Mouse (Mus musculus) stomach, embryonic 14.5 days (tissue): ENCODE data around the gene Zc3h4. TPM values are rescaled to one million over a fixed set of nuclear protein-coding genes. Genes with fewer than 3 reads are reported as not detected.

Experiments
- ATAC-seq: fragments of 200-750 bp; cut with Nextera tagmentation; 2 replicates; pipeline ENCODE4 v1.8.0; 2017; ENCODE audit warnings: low read depth, moderate TSS enrichment; ENCODE audit not compliant: insufficient number of reproducible peaks, insufficient read depth, low FRiP score
- H3K27ac ChIP-seq: fragments of 300-500 bp; sonication (generic); 2 replicates; pipeline ENCODE4 v1.5.1; 2014; ENCODE audit warnings: mild to moderate bottlenecking, low read length, moderate library complexity, mixed read lengths
- H3K27me3 ChIP-seq: fragments of 300-500 bp; sonication (generic); 2 replicates; pipeline ENCODE4 v1.6.1; 2014; ENCODE audit warnings: low read length, control low read depth, mixed read lengths; ENCODE audit not compliant: control insufficient read depth, insufficient read depth
- H3K36me3 ChIP-seq: fragments of 300-500 bp; sonication (generic); 2 replicates; pipeline ENCODE4 v1.6.1; 2014; ENCODE audit warnings: mild to moderate bottlenecking, control low read depth, low read length, moderate library complexity, mixed read lengths; ENCODE audit not compliant: control insufficient read depth, insufficient read depth
- H3K4me1 ChIP-seq: fragments of 300-500 bp; sonication (generic); 2 replicates; pipeline ENCODE4 v1.6.1; 2014; ENCODE audit warnings: low read length, control low read depth, mixed read lengths; ENCODE audit not compliant: control insufficient read depth, insufficient read depth
- H3K4me2 ChIP-seq: fragments of 300-500 bp; sonication (generic); replicated peaks from 2 replicates; pipeline ENCODE4 v1.6.1; 2014; ENCODE audit warnings: low read depth, low read length, control low read depth
- H3K4me3 ChIP-seq: fragments of 300-500 bp; sonication (generic); 2 replicates; pipeline ENCODE4 v1.5.1; 2014; ENCODE audit warnings: low read depth, low read length, control low read depth
- H3K9ac ChIP-seq: fragments of 300-500 bp; sonication (generic); replicated peaks from 2 replicates; pipeline ENCODE4 v1.6.1; 2014; ENCODE audit warnings: low read depth, mild to moderate bottlenecking, control low read depth, low read length, moderate library complexity, mixed read lengths
- H3K9me3 ChIP-seq: fragments of 300-500 bp; sonication (generic); 2 replicates; pipeline ENCODE4 v1.6.1; 2016; ENCODE audit warnings: low read depth, low read length, control low read depth; ENCODE audit not compliant: control insufficient read depth
- WGBS: fragments of 180-500 bp; shearing (Covaris S2); extraction: QIAGEN DNeasy Blood & Tissue Kit; methylation state at CpG from one replicate; pipeline ENCODE4 v1.1.7; 2014; 5-methylcytosine and 5-hydroxymethylcytosine counted together
- polyA plus RNA-seq: library from polyadenylated mRNA; unstranded; fragments of >200 nt; fragmentation: Nextera tagmentation; extraction: Ambion mirVana; gene quantifications from 2 replicates; pipeline ENCODE4 v1.2.1, GENCODE M21; 2014

The Zc3h4 gene
- polyA plus RNA-seq, 1 experiment from 2014 or later, result 20.6 TPM

DNA sequence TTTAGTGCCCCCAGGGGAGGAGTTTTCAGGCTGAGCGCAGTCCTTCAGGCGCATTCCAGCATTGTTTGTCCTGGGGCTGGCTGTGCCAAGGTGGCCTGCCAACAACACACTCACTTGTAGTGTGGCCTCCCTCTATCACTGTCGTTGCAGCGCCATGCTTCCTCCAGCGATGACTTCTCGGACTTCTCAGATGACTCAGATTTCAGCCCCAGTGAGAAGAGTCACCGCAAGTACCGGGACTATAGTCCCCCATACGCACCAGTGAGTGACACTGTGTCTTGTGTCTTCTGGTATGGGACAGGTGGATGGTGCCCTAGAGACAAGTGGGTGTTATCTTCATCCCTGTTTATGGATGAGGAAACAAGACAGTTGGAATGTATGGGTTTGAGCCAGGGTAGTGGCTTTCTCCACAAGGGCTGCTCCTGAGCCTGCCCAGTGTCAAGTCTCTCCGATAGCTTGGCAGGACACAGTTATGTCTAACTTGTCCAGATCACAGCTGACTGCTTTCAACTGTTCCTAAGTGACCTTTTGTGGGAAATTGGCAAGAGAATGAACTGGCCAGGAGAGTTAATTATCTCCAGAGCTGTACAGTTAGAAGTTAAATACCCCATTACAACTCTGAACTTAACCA lies 16.5 kb downstream of the Zc3h4 start:
- H3K9me3 ChIP-seq, result no peaks in the 10 kb centered on the region
- no peak overlapping the region for H3K4me3 ChIP-seq
- no peak overlapping the region for H3K27ac ChIP-seq
- no peak for ATAC-seq
- 88% methylated on average over 10 of the region's 10 CpGs for WGBS
- peaks cover 8% of the 10 kb centered on the region for H3K4me1 ChIP-seq
- no peak overlapping the region for H3K4me2 ChIP-seq
- H3K36me3 ChIP-seq, result peaks cover 59% of the 10 kb centered on the region
- no peaks in the 10 kb centered on the region for H3K27me3 ChIP-seq
- no peak overlapping the region for H3K9ac ChIP-seq

- Histone ChIP-seq H3K4me1 (peaks cover 4% of the 10 kb centered on the region; the same call in 1 of the 2 replicates), H3K36me3 (peaks cover 70% of the 10 kb centered on the region), H3K9ac (no peak overlapping the region), H3K4me2 (no peak overlapping the region), H3K4me3 (no peak overlapping the region), H3K9me3 (no peaks in the 10 kb centered on the region), H3K27ac (no peak overlapping the region), H3K27me3 (no peaks in the 10 kb centered on the region)
- no peak for ATAC-seq
- WGBS, result 83% methylated on average over 5 of the region's 5 CpGs
Observed at GRCm38 (mm10) chr7:16418713-16419112, 18.0 kb downstream of the Zc3h4 start.

DNA sequence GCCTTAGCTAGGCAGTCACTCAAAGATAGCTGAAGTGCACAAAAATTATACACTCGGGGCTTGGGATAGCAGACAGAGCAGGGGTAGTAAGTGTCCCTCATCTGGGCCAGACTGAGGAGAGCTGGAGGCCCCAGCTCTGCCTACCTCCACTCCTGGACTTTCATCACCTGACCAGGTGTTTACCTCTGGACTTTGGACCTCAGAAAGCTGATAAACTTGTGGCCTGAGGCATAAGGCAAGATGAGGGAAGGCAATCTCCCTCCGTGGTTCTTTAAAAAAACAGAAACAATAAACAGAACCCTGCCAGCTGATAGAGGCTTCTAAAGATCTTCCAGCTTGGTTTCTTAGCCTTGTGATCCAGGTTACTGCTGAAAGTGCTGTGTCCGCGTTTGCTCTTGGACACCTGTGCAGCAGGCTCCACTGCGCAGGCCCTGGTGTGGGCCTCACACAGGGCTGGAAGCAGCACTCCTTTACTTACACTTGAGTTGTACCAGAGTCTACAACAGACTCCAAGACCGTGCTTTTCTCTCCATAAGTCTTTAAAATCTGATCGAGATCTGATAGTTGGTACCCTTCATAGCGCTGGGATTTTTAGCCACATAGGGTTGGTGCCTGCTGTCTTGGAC lies 19.9 kb downstream of the Zc3h4 start:
- H3K27me3 ChIP-seq, result no peaks in the 10 kb centered on the region

DNA sequence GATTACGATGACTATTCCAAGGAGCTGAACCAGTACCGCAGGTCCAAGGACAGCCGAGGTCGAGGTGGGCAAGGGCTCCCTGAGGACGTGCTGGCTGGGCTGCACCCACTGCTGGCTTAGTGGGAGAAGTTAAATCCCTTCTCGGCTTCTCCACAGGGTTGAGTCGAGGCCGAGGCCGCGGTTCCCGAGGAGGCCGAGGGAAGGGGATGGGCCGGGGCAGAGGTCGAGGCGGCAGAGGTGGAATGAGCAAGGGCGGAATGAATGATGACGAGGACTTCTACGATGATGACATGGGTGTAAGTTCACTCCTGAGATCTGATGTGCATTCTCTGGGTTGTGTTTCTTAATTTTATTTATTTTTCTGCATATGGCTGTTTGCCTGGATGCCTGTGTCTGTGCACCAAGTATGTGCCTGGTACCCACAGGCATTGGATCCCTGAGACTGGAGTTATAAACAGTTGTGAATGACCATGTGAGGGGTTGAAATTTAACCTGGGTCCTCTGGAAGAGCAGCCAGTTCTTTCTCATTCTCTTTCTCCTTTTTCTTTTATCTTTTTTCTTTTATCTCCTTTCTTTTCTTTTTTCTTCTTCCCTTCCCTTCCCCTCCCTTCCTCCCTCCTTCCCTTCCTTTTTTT lies 21.6 kb downstream of the Zc3h4 start:
- H3K27ac ChIP-seq, result no peak overlapping the region
- 82% methylated on average over 18 of the region's 18 CpGs for WGBS
- no peaks in the 10 kb centered on the region for H3K4me1 ChIP-seq
- H3K27me3 ChIP-seq, result no peaks in the 10 kb centered on the region
- no peak overlapping the region for H3K4me3 ChIP-seq
- no peak overlapping the region for H3K9ac ChIP-seq
- H3K4me2 ChIP-seq, result no peak overlapping the region
- H3K36me3 ChIP-seq, result peaks cover 95% of the 10 kb centered on the region
- H3K9me3 ChIP-seq, result no peaks in the 10 kb centered on the region
- no peak for ATAC-seq

More for the DNA sequence above, 19.9 kb downstream of the Zc3h4 start:
- ATAC-seq, result peak; percentile 79
- Histone ChIP-seq H3K36me3 (peaks cover 89% of the 10 kb centered on the region), H3K27ac (peak overlapping the region; percentile 44; the same call in 1 of the 2 replicates), H3K9ac (no peak overlapping the region), H3K4me3 (no peak overlapping the region), H3K4me1 (no peaks in the 10 kb centered on the region), H3K4me2 (no peak overlapping the region), H3K9me3 (no peaks in the 10 kb centered on the region)
- 83% methylated on average over 8 of the region's 8 CpGs for WGBS

DNA sequence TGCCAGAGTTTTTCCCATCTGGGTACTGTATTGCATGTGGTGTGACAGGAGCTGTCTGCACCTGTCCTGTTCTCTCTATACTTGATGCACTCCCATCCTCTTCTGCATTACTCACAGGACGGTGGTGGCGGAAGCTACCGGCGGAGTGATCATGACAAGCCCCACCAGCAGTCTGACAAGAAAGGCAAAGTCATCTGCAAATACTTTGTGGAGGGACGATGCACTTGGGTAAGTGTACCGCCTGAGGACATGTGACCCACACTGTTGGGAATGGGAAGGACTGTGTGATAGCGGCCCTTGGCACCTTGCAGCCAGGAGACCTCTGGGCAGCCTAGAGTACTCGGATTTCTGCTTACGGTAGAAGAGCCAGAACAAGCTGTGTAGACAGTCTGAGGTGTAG lies 23.0 kb downstream of the Zc3h4 start:
- Histone ChIP-seq H3K9me3 (no peaks in the 10 kb centered on the region), H3K27me3 (no peaks in the 10 kb centered on the region), H3K36me3 (peaks cover 92% of the 10 kb centered on the region), H3K9ac (no peak overlapping the region), H3K4me2 (no peak overlapping the region), H3K4me1 (no peaks in the 10 kb centered on the region), H3K27ac (no peak overlapping the region), H3K4me3 (no peak overlapping the region)
- no peak for ATAC-seq
- WGBS, result 90% methylated on average over 9 of the region's 9 CpGs

- peaks cover 93% of the 10 kb centered on the region for H3K36me3 ChIP-seq
- no peaks in the 10 kb centered on the region for H3K27me3 ChIP-seq
- H3K27ac ChIP-seq, result no peak overlapping the region
- no peaks in the 10 kb centered on the region for H3K4me1 ChIP-seq
- no peak overlapping the region for H3K4me3 ChIP-seq
- no peak overlapping the region for H3K4me2 ChIP-seq
- no peak overlapping the region for H3K9ac ChIP-seq
- no peak for ATAC-seq
- WGBS, result 86% methylated on average over 10 of the region's 10 CpGs
- H3K9me3 ChIP-seq, result no peaks in the 10 kb centered on the region
Observed at GRCm38 (mm10) chr7:16425721-16426120, 25.0 kb downstream of the Zc3h4 start.

- H3K4me3 ChIP-seq, result no peak overlapping the region
- H3K9me3 ChIP-seq, result no peaks in the 10 kb centered on the region
- WGBS, result 56% methylated on average over 4 of the region's 4 CpGs
- no peak overlapping the region for H3K27ac ChIP-seq
- H3K9ac ChIP-seq, result no peak overlapping the region
- peaks cover 93% of the 10 kb centered on the region for H3K36me3 ChIP-seq
- no peaks in the 10 kb centered on the region for H3K27me3 ChIP-seq
- H3K4me2 ChIP-seq, result no peak overlapping the region
- H3K4me1 ChIP-seq, result no peaks in the 10 kb centered on the region
- ATAC-seq, result peak; percentile 81; the same call in 1 of the 2 replicates
Observed at GRCm38 (mm10) chr7:16426129-16426729, 25.5 kb downstream of the Zc3h4 start.

DNA sequence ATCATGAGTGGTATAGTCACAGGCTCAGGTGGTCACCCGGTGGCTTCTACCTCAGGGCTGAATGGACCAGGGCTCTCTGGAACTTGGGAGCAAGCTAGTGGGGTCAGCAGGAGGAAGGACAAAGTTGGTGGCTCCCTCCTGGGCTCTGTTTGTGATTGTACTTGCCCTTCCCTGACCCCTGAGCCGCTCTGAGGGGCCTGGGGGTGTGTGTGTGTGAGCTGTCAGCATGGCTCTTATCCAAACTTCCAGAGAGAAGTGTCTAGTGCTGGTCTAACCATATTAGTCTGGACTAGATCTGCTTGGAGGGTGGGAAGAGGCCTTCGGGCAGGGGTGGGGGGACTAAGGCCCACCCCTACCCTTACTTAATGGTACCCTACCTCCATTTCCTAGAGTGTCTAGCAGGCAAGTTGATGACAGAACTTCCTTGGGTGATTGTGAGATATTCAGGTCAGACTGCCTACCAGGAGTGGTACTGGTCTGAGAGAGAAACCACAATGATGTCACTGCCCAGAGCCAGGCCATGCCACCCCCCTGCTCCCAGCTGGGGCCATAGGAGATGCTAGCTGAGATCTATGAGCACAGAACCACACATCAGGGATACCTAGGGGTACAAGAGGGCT lies 32.8 kb downstream of the Zc3h4 start:
- Histone ChIP-seq H3K27me3 (no peaks in the 10 kb centered on the region), H3K36me3 (peaks cover 84% of the 10 kb centered on the region), H3K4me1 (no peaks in the 10 kb centered on the region), H3K4me2 (no peak overlapping the region), H3K4me3 (no peak overlapping the region), H3K9me3 (no peaks in the 10 kb centered on the region), H3K9ac (no peak overlapping the region), H3K27ac (no peak overlapping the region)
- no peak for ATAC-seq
- 66% methylated on average over 3 of the region's 3 CpGs for WGBS
